Mouse (Mus musculus) bone marrow macrophage, adult 2 months (primary cell): ENCODE data around the gene Srsf6.

Experiments
- CTCF ChIP-seq: IDR thresholded peaks from 2 replicates; pipeline ENCODE4 v1.5.1; 2012; ENCODE audit warnings: low read depth, mild to moderate bottlenecking, low read length, moderate library complexity
- POLR2A ChIP-seq: IDR thresholded peaks from 2 replicates; pipeline ENCODE4 v1.6.1; 2012; ENCODE audit warnings: mild to moderate bottlenecking, low read depth, low read length, borderline replicate concordance

DNA sequence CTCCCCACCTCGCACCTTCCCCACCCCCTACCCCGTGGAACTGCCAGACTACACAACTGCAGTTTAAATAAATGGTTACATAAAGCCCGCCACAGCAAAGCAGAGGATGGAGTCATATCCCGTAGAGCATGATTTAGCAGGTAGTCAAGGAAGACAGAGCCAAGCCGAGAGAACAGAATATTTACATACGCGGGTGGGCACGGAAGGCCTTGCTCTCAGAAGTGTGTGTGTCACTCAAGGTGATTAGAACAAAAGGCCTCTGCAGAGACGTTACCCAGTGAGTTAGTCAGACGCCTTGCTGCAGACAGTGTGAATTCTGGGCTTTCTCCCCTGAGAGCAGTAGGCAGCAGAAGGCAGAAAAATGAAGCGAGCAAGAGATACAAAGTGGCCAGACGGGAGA lies 41.6 kb upstream of the Srsf6 start:
- TF ChIP-seq CTCF (no peak), POLR2A (no peak)
